ENCODE assay signal across 15 mouse cellular contexts in the genomic region with DNA sequence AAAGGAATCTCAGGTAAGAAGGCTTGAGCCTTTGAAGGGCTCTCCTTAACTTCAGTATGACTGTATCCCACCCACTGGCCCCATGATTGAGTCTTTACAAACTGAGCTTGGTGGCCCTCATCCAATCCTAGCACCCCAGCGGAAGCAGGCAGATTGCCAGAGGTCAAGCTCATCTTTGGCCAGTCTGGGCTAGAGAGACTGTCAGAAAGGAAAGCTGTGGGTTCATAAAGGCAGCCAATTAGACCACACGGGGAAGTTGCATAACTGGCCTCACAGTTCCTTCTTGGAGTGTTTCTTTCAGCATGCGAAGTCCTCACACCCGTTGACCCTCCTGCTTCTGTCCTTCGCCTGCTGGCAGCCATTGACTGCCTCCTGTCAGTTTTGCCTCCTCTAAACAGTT. TPM values are rescaled to one million over a fixed set of nuclear protein-coding genes. Genes with fewer than 3 reads are reported as not detected.
A peak's percentile ranks its signal among the peaks of the same experiment; 100 is the strongest.
DNase-seq lines count a peak whose midpoint lies in the region; ATAC-seq lines count a peak whose summit lies in the region.
"Had no signal": no experiment of that assay in that cellular context is flagged by ENCODE, and none has a peak within 500 bp of the region (broad histone marks: within the 10 kb centered on the region; RNA-seq: fewer than 3 reads in every experiment).

No protein-coding gene starts in this region.

- H3K4me2 ChIP-seq in heart, embryonic 12.5 days: no peak overlapping the region
- no peak overlapping the region for H3K4me2 ChIP-seq in midbrain, embryonic 11.5 days
- H3K4me2 ChIP-seq: heart, embryonic 15.5 days had no signal

- H3K27me3 ChIP-seq in heart, embryonic 12.5 days (replicated peaks): no peaks in the 10 kb centered on the region
- H3K27me3 ChIP-seq in midbrain, embryonic 11.5 days (ENCODE audit: control insufficient read depth, insufficient read depth, low read length): no peaks in the 10 kb centered on the region
- H3K27me3 ChIP-seq: heart, embryonic 15.5 days had no signal

- peaks cover 50% of the 10 kb centered on the region for H3K36me3 ChIP-seq in heart, embryonic 12.5 days
- peaks cover 16% of the 10 kb centered on the region for H3K36me3 ChIP-seq in midbrain, embryonic 11.5 days (ENCODE audit: control insufficient read depth, insufficient read depth, low read length)

- no peaks in the 10 kb centered on the region for H3K9me3 ChIP-seq in heart, embryonic 12.5 days (replicated peaks)
- no peaks in the 10 kb centered on the region for H3K9me3 ChIP-seq in midbrain, embryonic 11.5 days (ENCODE audit: control insufficient read depth, low read length)
- H3K9me3 ChIP-seq: heart, embryonic 15.5 days had no signal

- H3K4me1 ChIP-seq in heart, embryonic 12.5 days (replicated peaks): peaks cover 22% of the 10 kb centered on the region
- peaks cover 15% of the 10 kb centered on the region for H3K4me1 ChIP-seq in midbrain, embryonic 11.5 days (ENCODE audit: control insufficient read depth, insufficient read depth, low read length)

- H3K27ac ChIP-seq in heart, embryonic 12.5 days (ENCODE audit: poor library complexity, severe bottlenecking): no peak overlapping the region
- no peak overlapping the region for H3K27ac ChIP-seq in midbrain, embryonic 11.5 days (ENCODE audit: low read depth, low read length)
- H3K27ac ChIP-seq: heart, embryonic 15.5 days; liver, embryonic 14.5 days had no signal

- H3K9ac ChIP-seq in heart, embryonic 12.5 days: no peak overlapping the region
- no peak overlapping the region for H3K9ac ChIP-seq in midbrain, embryonic 11.5 days (ENCODE audit: low read length)
- H3K9ac ChIP-seq: heart, embryonic 15.5 days; liver, embryonic 14.5 days had no signal

- no peak overlapping the region for H3K4me3 ChIP-seq in heart, embryonic 12.5 days
- H3K4me3 ChIP-seq in midbrain, embryonic 11.5 days (ENCODE audit: low read depth, low read length): no peak overlapping the region
- H3K4me3 ChIP-seq: heart, embryonic 15.5 days had no signal

- peak; percentile 12 to 15 for DNase-seq in heart, postnatal 10 days
- DNase-seq in NIH3T3 (ENCODE audit: low read depth): peak; percentile 36
- DNase-seq in kidney, postnatal 14 days: peak; percentile 17
- DNase-seq in lung, postnatal 25 days (ENCODE audit: low spot score): peak; percentile 25
- DNase-seq in cerebellum, adult 9-10 months: no peak
- DNase-seq in yolk sac, embryonic 10.5 days (ENCODE audit: low spot score): no peak
- DNase-seq in midbrain, embryonic 11.5 days (ENCODE audit: low spot score, missing footprints): no peak
- DNase-seq: gastrocnemius, postnatal 25 days; midbrain, embryonic 14.5 days; thymus, adult 2 months had no signal

- 92% methylated on average over 5 of the region's 5 CpGs for WGBS in heart, embryonic 12.5 days
- 91% methylated on average over 5 of the region's 5 CpGs for WGBS in midbrain, embryonic 11.5 days

- no peak for ATAC-seq in heart, embryonic 12.5 days (ENCODE audit: insufficient number of reproducible peaks, low FRiP score)
- no peak for ATAC-seq in midbrain, embryonic 11.5 days (ENCODE audit: low FRiP score)
- ATAC-seq: activated CD4-positive, CD25-positive, alpha-beta regulatory T cell, adult 4 months; forebrain, embryonic 16.5 days had no signal

- intact Hi-C loops in heart, postnatal 10 days (cut with DNase I): no loop called here

RNA-seq across cellular contexts. Expression of gene Gtf2h3, which starts 3.6 kb away (rescaled TPM):
- total RNA-seq in heart, postnatal 10 days (2021): 10 to 100 TPM; 19.0 to 23.5 TPM
- 36.9 and 45.3 TPM in 2 replicates for polyA plus RNA-seq in heart, embryonic 12.5 days (2016; fragmentation: Nextera tagmentation; extraction: Ambion mirVana)
- polyA plus RNA-seq in midbrain, embryonic 11.5 days (2014; fragmentation: Nextera tagmentation; extraction: Ambion mirVana): 73.0 and 85.9 TPM in 2 replicates

RNA-seq across cellular contexts. Expression of gene Eif2b1, which starts 3.6 kb away (rescaled TPM):
- 10 to 100 TPM; 39.8 to 43.6 TPM for total RNA-seq in heart, postnatal 10 days (2021)
- polyA plus RNA-seq in heart, embryonic 12.5 days (2016; fragmentation: Nextera tagmentation; extraction: Ambion mirVana): 61.7 and 61.8 TPM in 2 replicates
- polyA plus RNA-seq in midbrain, embryonic 11.5 days (2014; fragmentation: Nextera tagmentation; extraction: Ambion mirVana): 84.6 and 87.3 TPM in 2 replicates

RNA-seq across cellular contexts. Expression of gene Ddx55, which starts 29.9 kb away (rescaled TPM):
- 1 to 10 TPM; 6.2 to 7.0 TPM for total RNA-seq in heart, postnatal 10 days (2021)
- 8.5 and 8.6 TPM in 2 replicates for polyA plus RNA-seq in heart, embryonic 12.5 days (2016; fragmentation: Nextera tagmentation; extraction: Ambion mirVana)
- polyA plus RNA-seq in midbrain, embryonic 11.5 days (2014; fragmentation: Nextera tagmentation; extraction: Ambion mirVana): 13.2 and 15.0 TPM in 2 replicates

RNA-seq across cellular contexts. Expression of gene Tmed2, which starts 42.0 kb away (rescaled TPM):
- 100 to 1,000 TPM; 201 to 206 TPM for total RNA-seq in heart, postnatal 10 days (2021)
- 490 and 502 TPM in 2 replicates for polyA plus RNA-seq in heart, embryonic 12.5 days (2016; fragmentation: Nextera tagmentation; extraction: Ambion mirVana)
- 490 and 523 TPM in 2 replicates for polyA plus RNA-seq in midbrain, embryonic 11.5 days (2014; fragmentation: Nextera tagmentation; extraction: Ambion mirVana)

RNA-seq across cellular contexts. Expression of gene Atp6v0a2, which starts 45.9 kb away (rescaled TPM):
- total RNA-seq in heart, postnatal 10 days (2021): 10 to 100 TPM; 34.5 to 35.9 TPM
- polyA plus RNA-seq in heart, embryonic 12.5 days (2016; fragmentation: Nextera tagmentation; extraction: Ambion mirVana): 41.0 and 45.8 TPM in 2 replicates
- 40.3 and 42.5 TPM in 2 replicates for polyA plus RNA-seq in midbrain, embryonic 11.5 days (2014; fragmentation: Nextera tagmentation; extraction: Ambion mirVana)

Comparison
In these comparisons a context has a peak if more than half of its experiments do, and no peak if none do; other contexts are left out.
1. DNase-seq: peak in heart, postnatal 10 days (2 of 2), NIH3T3 (single experiment), kidney, postnatal 14 days (single experiment) and lung, postnatal 25 days (single experiment); none in cerebellum, adult 9-10 months (single experiment), yolk sac, embryonic 10.5 days (single experiment) and midbrain, embryonic 11.5 days (single experiment).